Mouse (Mus musculus): ENCODE measurements around the gene Acad10.

Gene Acad10

GRCm38 (mm10) chr5:121595758-121596157 is 64.6 kb downstream of the Acad10 start:
- no peak for DNase-seq

DNA sequence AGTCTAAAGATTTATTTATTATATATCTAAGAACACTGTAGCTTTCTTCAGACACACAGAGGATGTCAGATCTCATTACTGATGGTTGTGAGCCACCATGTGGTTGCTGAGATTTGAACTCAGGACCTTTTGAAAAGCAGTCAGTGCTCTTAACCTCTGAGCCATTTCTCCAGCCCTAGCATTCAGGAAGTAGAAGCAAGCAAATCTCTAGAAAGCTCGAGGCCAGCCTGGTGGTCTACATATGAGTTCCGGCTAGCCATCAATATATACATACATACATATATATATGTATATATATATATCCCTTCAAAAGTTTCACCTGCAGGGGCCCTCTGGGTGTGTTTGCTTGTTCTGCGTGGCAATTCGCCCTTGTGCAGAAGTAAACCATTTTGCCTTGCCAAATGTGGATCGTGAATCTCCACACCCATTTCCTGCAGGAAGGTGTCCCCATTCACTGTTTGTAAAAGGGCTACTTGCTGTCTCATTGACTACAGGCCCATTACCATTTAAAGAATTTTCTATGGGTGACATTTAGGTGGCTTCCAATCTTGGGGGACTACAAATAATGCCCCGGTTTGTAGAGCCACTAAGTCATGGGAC is 65.5 kb downstream of the Acad10 start:
- DNase-seq, result no peak

GRCm38 (mm10) chr5:121593451-121594401 is 66.6 kb downstream of the Acad10 start, which contains the start of gene Aldh2:
Aldh2 (minus strand) TSS chr5:121593824.
- DNase-seq, result peak; percentile 51 to 65

DNA sequence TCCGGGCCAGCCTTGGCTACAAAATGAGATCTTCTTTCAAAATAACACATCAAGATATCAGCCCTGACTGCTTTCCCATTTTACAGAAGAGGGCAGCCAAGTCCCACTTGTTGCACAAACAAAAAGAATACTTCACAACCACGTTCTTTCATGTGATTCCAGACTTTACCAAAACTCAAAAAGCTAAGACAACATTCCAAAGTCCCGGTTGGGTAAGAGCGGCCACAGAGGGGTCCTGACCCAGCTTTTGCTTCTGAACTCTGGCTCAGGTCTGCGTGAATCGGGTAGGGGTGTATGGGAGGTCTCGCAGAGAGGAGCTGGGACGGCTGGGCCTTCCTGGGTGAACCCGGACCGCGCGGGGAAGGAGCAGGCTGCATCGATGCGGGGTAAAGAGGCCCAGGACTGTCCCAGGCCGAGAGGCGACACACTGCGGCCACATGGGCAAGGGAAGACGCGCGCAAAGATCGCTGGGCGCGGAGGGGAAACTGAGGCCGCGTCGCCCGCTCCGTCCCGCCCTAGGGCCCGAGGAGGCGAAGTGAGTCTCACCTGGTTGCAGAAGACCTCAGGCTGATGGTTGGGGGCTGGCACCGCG is 67.4 kb downstream of the Acad10 start:
- DNase-seq, result no peak

- DNase-seq, result no peak
Measured at GRCm38 (mm10) chr5:121592064-121592815, 68.1 kb downstream of the Acad10 start.

- no peak for DNase-seq
Measured at GRCm38 (mm10) chr5:121591417-121592063, 68.8 kb downstream of the Acad10 start.

- DNase-seq, result no peak
Measured at GRCm38 (mm10) chr5:121589928-121590327, 70.4 kb downstream of the Acad10 start.

DNA sequence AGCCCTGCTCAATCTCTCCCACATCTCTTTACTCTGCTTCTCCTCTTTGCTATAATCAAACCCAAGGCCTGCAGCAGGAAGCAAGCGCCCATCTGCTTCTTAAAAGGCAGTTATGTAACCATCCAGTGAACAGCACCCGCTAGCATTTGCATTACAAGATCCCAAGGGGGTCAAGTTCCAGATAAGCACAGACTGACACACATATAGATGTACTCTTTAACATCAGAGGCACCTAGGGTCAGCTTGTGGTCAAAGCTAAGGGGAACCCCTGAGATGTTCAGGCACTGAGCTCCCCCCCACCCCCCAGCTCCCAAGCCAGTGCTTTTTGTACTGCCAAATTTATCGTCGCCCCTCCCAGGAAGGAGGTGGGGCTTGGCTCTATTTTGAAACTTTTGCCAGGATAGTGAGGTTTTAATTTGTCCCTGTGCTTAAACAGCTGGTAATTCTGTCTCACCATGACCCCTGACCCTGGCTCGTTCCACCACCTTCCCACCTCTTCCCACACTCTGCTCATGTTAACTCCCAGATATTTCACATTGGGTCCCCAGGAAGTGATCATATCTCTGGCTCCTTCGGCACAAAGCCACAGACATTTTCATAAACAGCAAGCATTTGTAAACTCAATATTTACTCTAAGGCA is 73.8 kb downstream of the Acad10 start:
- DNase-seq, result no peak

GRCm38 (mm10) chr5:121585699-121586098 is 74.6 kb downstream of the Acad10 start:
- no peak for DNase-seq

DNA sequence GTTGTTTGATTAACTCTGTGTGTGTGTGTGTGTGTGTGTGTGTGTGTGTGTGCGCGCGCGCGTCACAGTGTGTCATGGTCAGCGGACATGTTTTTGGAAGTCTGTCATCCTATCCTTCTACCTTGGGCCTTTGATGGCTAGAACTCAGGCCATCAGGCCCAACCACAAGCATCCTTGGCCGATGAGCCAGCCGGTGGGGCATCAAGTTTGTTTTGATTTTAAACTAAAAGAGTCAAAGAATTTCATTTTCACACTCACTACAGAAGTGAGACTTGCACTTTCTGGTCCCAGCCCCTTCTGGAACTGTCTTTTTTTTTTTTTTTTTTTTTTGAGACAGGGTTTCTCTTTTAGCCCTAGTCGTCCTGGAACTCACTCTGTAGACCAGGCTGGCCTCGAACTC is 75.3 kb downstream of the Acad10 start:
- no peak for DNase-seq

GRCm38 (mm10) chr5:121583765-121584501 is 76.4 kb downstream of the Acad10 start:
- peak; percentile 49 to 66 for DNase-seq

GRCm38 (mm10) chr5:121581945-121582344 is 78.4 kb downstream of the Acad10 start:
- no peak for DNase-seq

DNA sequence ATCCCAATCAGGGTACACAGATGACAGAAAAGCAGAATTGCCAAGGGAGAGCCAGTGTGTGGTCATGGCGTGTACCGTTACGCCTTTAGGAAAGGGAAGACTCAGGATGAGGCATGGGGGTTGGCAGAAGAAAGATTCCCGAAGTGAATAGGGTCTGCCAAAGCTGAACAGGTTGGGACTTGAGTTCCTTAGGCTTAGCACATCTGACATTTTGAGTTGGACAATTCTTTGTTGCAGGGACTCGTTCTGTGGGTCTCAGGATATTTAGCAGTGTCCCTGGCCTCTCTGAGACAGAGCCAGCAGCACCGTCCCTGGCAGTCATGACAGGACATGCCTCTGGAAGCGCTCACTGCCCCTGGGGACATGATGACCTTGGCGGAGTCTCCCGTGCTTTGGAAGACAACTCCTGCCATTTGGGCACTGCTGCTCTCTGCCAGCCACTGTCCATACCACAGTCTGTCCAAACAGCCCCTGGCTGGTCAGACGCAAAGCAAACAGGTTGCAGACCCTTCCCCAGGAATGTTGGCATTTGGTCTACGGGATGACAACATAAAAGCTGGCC is 83.3 kb downstream of the Acad10 start:
- DNase-seq, result no peak

- DNase-seq, result no peak
Measured at GRCm38 (mm10) chr5:121575867-121576266, 84.4 kb downstream of the Acad10 start.

DNA sequence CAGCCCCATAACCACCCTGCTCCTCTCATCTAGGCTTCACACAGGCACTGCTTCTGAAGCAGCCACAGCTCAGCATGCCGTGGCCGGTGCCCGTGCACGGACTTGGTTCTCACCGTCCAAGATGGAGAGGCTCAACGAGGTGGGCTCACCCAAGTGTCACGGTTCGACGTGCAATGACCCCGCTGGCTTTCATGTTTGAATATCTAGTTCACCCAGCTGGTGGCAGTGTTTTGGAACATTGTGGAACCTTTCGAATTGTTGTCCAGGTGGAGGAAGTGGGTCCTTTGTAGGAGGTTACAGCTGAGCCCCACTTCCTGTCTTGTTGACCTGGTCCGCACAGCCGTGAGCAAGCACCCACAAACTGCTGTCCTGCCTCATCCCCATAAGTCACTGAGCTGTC is 86.2 kb downstream of the Acad10 start:
- no peak for DNase-seq

All from cerebellum, postnatal 36 days (tissue).